Mouse (Mus musculus) thymus, adult 2 months (tissue): ENCODE data around the gene Slc10a4. TPM values are rescaled to one million over a fixed set of nuclear protein-coding genes. Genes with fewer than 3 reads are reported as not detected.
A peak's percentile ranks its signal among the peaks of the same experiment; 100 is the strongest.

Source experiments
- DNase-seq: peaks from one replicate; pipeline ENCODE4 v3.0.0; 2021
- H3K27ac ChIP-seq: fragments of 200-500 bp; 2 replicates; pipeline ENCODE4 v1.5.1; 2012; ENCODE audit warnings: low read length, control low read depth; ENCODE audit not compliant: control insufficient read depth, insufficient read depth
- H3K27me3 ChIP-seq: fragments of 200-500 bp; 2 replicates; pipeline ENCODE4 v1.6.1; 2012; ENCODE audit warnings: mild to moderate bottlenecking, low read length, moderate library complexity, mixed read lengths; ENCODE audit not compliant: control insufficient read depth, insufficient read depth
- H3K36me3 ChIP-seq: fragments of 200-500 bp; 2 replicates; pipeline ENCODE4 v1.6.1; 2012; ENCODE audit warnings: mild to moderate bottlenecking, low read length, moderate library complexity; ENCODE audit not compliant: control insufficient read depth, insufficient read depth
- H3K4me1 ChIP-seq: fragments of 200-500 bp; replicated peaks from 2 replicates; pipeline ENCODE4 v1.6.1; 2012; ENCODE audit warnings: low read length; ENCODE audit not compliant: control insufficient read depth, insufficient read depth
- H3K4me3 ChIP-seq: fragments of 200-500 bp; 2 replicates; pipeline ENCODE4 v1.5.1; 2012; ENCODE audit warnings: mild to moderate bottlenecking, low read length, control low read depth, moderate library complexity; ENCODE audit not compliant: control insufficient read depth, insufficient read depth
- CTCF ChIP-seq: fragments of 200-500 bp; IDR thresholded peaks from 2 replicates; pipeline ENCODE4 v1.5.1; 2012; ENCODE audit warnings: mild to moderate bottlenecking, control low read depth, low read length, moderate library complexity, borderline replicate concordance; ENCODE audit not compliant: control insufficient read depth, poor library complexity, insufficient read depth; ENCODE audit errors: extremely low read depth
- POLR2A ChIP-seq: fragments of 200-500 bp; IDR thresholded peaks from 2 replicates; pipeline ENCODE4 v1.6.1; 2012; ENCODE audit warnings: mild to moderate bottlenecking, low read length, control low read depth, moderate library complexity; ENCODE audit not compliant: control insufficient read depth, poor library complexity, insufficient read depth; ENCODE audit errors: extremely low read depth
- WGBS: fragments of 180-500 bp; shearing (Covaris S2); methylation state at CpG from one replicate; pipeline ENCODE4 v1.1.7; 2018; 5-methylcytosine and 5-hydroxymethylcytosine counted together
- polyA plus RNA-seq: library from polyadenylated mRNA; depleted of rRNA; stranded (reverse); fragments of >200 nt; gene quantifications from 2 replicates; pipeline ENCODE4 v1.2.3, GENCODE M21; 2012; rRNA removed

Gene Slc10a4
- polyA plus RNA-seq, 1 experiment = 0.71 TPM

- Histone ChIP-seq H3K27ac (no peak overlapping the region), H3K36me3 (peaks cover 70% of the 10 kb centered on the region), H3K4me3 (no peak overlapping the region), H3K4me1 (no peaks in the 10 kb centered on the region), H3K27me3 (no peaks in the 10 kb centered on the region)
- DNase-seq = peak; percentile 15
- 0 out of 2 replicates have a peak, but pooled peaks have one; percentile 38 for TF ChIP-seq CTCF
- TF ChIP-seq POLR2A = no peak
- 93% methylated on average over 6 of the region's 6 CpGs for WGBS
Measured at GRCm38 (mm10) chr5:73056457-73056856, 49.8 kb downstream of the Slc10a4 start.

- no peak for TF ChIP-seq POLR2A
- TF ChIP-seq CTCF = no peak
- no peaks in the 10 kb centered on the region for H3K27me3 ChIP-seq
- H3K4me3 ChIP-seq = no peak overlapping the region
- 98% methylated on average over 5 of the region's 5 CpGs for WGBS
- H3K4me1 ChIP-seq = no peaks in the 10 kb centered on the region
- DNase-seq = no peak
- peaks cover 74% of the 10 kb centered on the region for H3K36me3 ChIP-seq
- H3K27ac ChIP-seq = no peak overlapping the region
Measured at GRCm38 (mm10) chr5:73056937-73057336, 50.3 kb downstream of the Slc10a4 start.

GRCm38 (mm10) chr5:73061506-73062155, 54.9 kb downstream of the Slc10a4 start:
- TF ChIP-seq POLR2A (no peak), CTCF (no peak)
- no peaks in the 10 kb centered on the region for H3K4me1 ChIP-seq
- H3K36me3 ChIP-seq = peaks cover 63% of the 10 kb centered on the region
- no peak for DNase-seq
- no peaks in the 10 kb centered on the region for H3K27me3 ChIP-seq
- H3K27ac ChIP-seq = no peak overlapping the region
- 96% methylated on average over 11 of the region's 11 CpGs for WGBS
- H3K4me3 ChIP-seq = no peak overlapping the region

Other genes starting within 250 kb of the Slc10a4 start
- gene Tec, start 138.4 kb upstream of the Slc10a4 start, polyA plus RNA-seq = 12.4 and 18.3 TPM in 2 replicates
- gene Slain2, start 92.6 kb upstream of the Slc10a4 start, polyA plus RNA-seq = 24.2 and 27.6 TPM in 2 replicates
- not detected in 2 replicates for gene Gm10135, start 32.2 kb upstream of the Slc10a4 start, polyA plus RNA-seq
- 107 and 147 TPM in 2 replicates for gene Fryl, start 249.7 kb downstream of the Slc10a4 start, polyA plus RNA-seq